Mouse (Mus musculus) thymus, adult 2 months (tissue): ENCODE data around the gene Osbpl10.

Experiments used
- CTCF ChIP-seq: fragments of 200-500 bp; IDR thresholded peaks from 2 replicates; pipeline ENCODE4 v1.5.1; 2012; ENCODE audit warnings: mild to moderate bottlenecking, control low read depth, low read length, moderate library complexity, borderline replicate concordance; ENCODE audit not compliant: control insufficient read depth, poor library complexity, insufficient read depth; ENCODE audit errors: extremely low read depth
- POLR2A ChIP-seq: fragments of 200-500 bp; IDR thresholded peaks from 2 replicates; pipeline ENCODE4 v1.6.1; 2012; ENCODE audit warnings: mild to moderate bottlenecking, low read length, control low read depth, moderate library complexity; ENCODE audit not compliant: control insufficient read depth, poor library complexity, insufficient read depth; ENCODE audit errors: extremely low read depth

GRCm38 (mm10) chr9:115107430-115107829 is 129.1 kb downstream of the Osbpl10 start:
- TF ChIP-seq CTCF (no peak), POLR2A (no peak)
